Mouse (Mus musculus): Measurements from ENCODE around the gene Lypd6b.
A peak's percentile ranks its signal among the peaks of the same experiment; 100 is the strongest.

Gene Lypd6b

GRCm38 (mm10) chr2:49770440-49770839, 17.0 kb upstream of the Lypd6b start:
- DNase-seq (ENCODE audit: low read depth) = no peak

- no peak for DNase-seq (ENCODE audit: low read depth)
Observed at GRCm38 (mm10) chr2:49771172-49771571, 16.3 kb upstream of the Lypd6b start.

- DNase-seq (ENCODE audit: low read depth) = peak; percentile 74
Observed at GRCm38 (mm10) chr2:49773194-49773931, 14.1 kb upstream of the Lypd6b start.

GRCm38 (mm10) chr2:49774180-49774579, 13.3 kb upstream of the Lypd6b start:
- peak; percentile 53 for DNase-seq (ENCODE audit: low read depth)

GRCm38 (mm10) chr2:49775187-49775586, 12.3 kb upstream of the Lypd6b start:
- no peak for DNase-seq (ENCODE audit: low read depth)

- no peak for DNase-seq (ENCODE audit: low read depth)
Observed at GRCm38 (mm10) chr2:49775735-49776134, 11.8 kb upstream of the Lypd6b start.

GRCm38 (mm10) chr2:49776407-49776806, 11.1 kb upstream of the Lypd6b start:
- no peak for DNase-seq (ENCODE audit: low read depth)

GRCm38 (mm10) chr2:49788051-49788418, 547 bp downstream of the Lypd6b start:
- DNase-seq (ENCODE audit: low read depth) = no peak

- no peak for DNase-seq (ENCODE audit: low read depth)
Observed at GRCm38 (mm10) chr2:49788643-49789042, 1.2 kb downstream of the Lypd6b start.

- DNase-seq (ENCODE audit: low read depth) = no peak
Observed at GRCm38 (mm10) chr2:49789078-49789477, 1.6 kb downstream of the Lypd6b start.

GRCm38 (mm10) chr2:49789504-49789903, 2.0 kb downstream of the Lypd6b start:
- DNase-seq (ENCODE audit: low read depth) = no peak

- DNase-seq (ENCODE audit: low read depth) = no peak
Observed at GRCm38 (mm10) chr2:49797444-49798143, 10.1 kb downstream of the Lypd6b start.

- no peak for DNase-seq (ENCODE audit: low read depth)
Observed at GRCm38 (mm10) chr2:49804448-49804847, 17.0 kb downstream of the Lypd6b start.

- DNase-seq (ENCODE audit: low read depth) = no peak
Observed at GRCm38 (mm10) chr2:49805736-49806371, 18.4 kb downstream of the Lypd6b start.

- no peak for DNase-seq (ENCODE audit: low read depth)
Observed at GRCm38 (mm10) chr2:49809496-49809895, 22.0 kb downstream of the Lypd6b start.

- no peak for DNase-seq (ENCODE audit: low read depth)
Observed at GRCm38 (mm10) chr2:49811420-49811819, 23.9 kb downstream of the Lypd6b start.

GRCm38 (mm10) chr2:49811871-49812363, 24.4 kb downstream of the Lypd6b start:
- no peak for DNase-seq (ENCODE audit: low read depth)

- DNase-seq (ENCODE audit: low read depth) = no peak
Observed at GRCm38 (mm10) chr2:49813151-49813550, 25.7 kb downstream of the Lypd6b start.

GRCm38 (mm10) chr2:49814011-49814410, 26.5 kb downstream of the Lypd6b start:
- DNase-seq (ENCODE audit: low read depth) = peak; percentile 23

- no peak for DNase-seq (ENCODE audit: low read depth)
Observed at GRCm38 (mm10) chr2:49815696-49816320, 28.3 kb downstream of the Lypd6b start.

GRCm38 (mm10) chr2:49816549-49816948, 29.1 kb downstream of the Lypd6b start:
- no peak for DNase-seq (ENCODE audit: low read depth)

- no peak for DNase-seq (ENCODE audit: low read depth)
Observed at GRCm38 (mm10) chr2:49817151-49817550, 29.7 kb downstream of the Lypd6b start.
